Mouse (Mus musculus): Measurements from ENCODE around the gene Akap5. TPM values are rescaled to one million over a fixed set of nuclear protein-coding genes. Genes with fewer than 3 reads are reported as not detected.

Gene Akap5
- total RNA-seq, 4 experiments from 2014 or later = 87.0 to 91.3 (median 88.8) TPM

GRCm38 (mm10) chr12:76310007-76310406 lies 14.7 kb upstream of the Akap5 start:
- no peak for DNase-seq (ENCODE audit: low spot score in 2 of 2)

GRCm38 (mm10) chr12:76310633-76311032 lies 14.1 kb upstream of the Akap5 start:
- DNase-seq (ENCODE audit: low spot score in 2 of 2) = no peak

GRCm38 (mm10) chr12:76311227-76311626 lies 13.5 kb upstream of the Akap5 start:
- no peak for DNase-seq (ENCODE audit: low spot score in 2 of 2)

GRCm38 (mm10) chr12:76311951-76312350 lies 12.7 kb upstream of the Akap5 start:
- no peak for DNase-seq (ENCODE audit: low spot score in 2 of 2)

GRCm38 (mm10) chr12:76318282-76319212 lies 6.1 kb upstream of the Akap5 start:
- DNase-seq (ENCODE audit: low spot score in 2 of 2) = no peak

GRCm38 (mm10) chr12:76326437-76327220 lies 1.9 kb downstream of the Akap5 start:
- peak in 1 of 2 experiments; percentile 62 for DNase-seq (ENCODE audit: low spot score in 2 of 2)

- no peak for DNase-seq (ENCODE audit: low spot score in 2 of 2)
These were observed 4.1 kb downstream of the Akap5 start for GRCm38 (mm10) chr12:76328567-76329354.

GRCm38 (mm10) chr12:76333688-76334087 lies 9.0 kb downstream of the Akap5 start:
- no peak for DNase-seq (ENCODE audit: low spot score in 2 of 2)

- no peak for DNase-seq (ENCODE audit: low spot score in 2 of 2)
These were observed 10.9 kb downstream of the Akap5 start for GRCm38 (mm10) chr12:76335641-76336040.

- no peak for DNase-seq (ENCODE audit: low spot score in 2 of 2)
These were observed 11.6 kb downstream of the Akap5 start for GRCm38 (mm10) chr12:76336111-76336965.

- DNase-seq (ENCODE audit: low spot score in 2 of 2) = peak in 1 of 2 experiments; percentile 57
These were observed 16.4 kb downstream of the Akap5 start for GRCm38 (mm10) chr12:76341080-76341479.

GRCm38 (mm10) chr12:76345759-76346455 lies 21.2 kb downstream of the Akap5 start:
- no peak for DNase-seq (ENCODE audit: low spot score in 2 of 2)

GRCm38 (mm10) chr12:76349680-76350220 lies 25.1 kb downstream of the Akap5 start:
- no peak for DNase-seq (ENCODE audit: low spot score in 2 of 2)

- DNase-seq (ENCODE audit: low spot score in 2 of 2) = no peak
These were observed 36.2 kb downstream of the Akap5 start for GRCm38 (mm10) chr12:76360868-76361267.

GRCm38 (mm10) chr12:76361405-76362302 lies 37.0 kb downstream of the Akap5 start:
- DNase-seq (ENCODE audit: low spot score in 2 of 2) = no peak

GRCm38 (mm10) chr12:76362303-76362676 lies 37.6 kb downstream of the Akap5 start:
- no peak for DNase-seq (ENCODE audit: low spot score in 2 of 2)

- no peak for DNase-seq (ENCODE audit: low spot score in 2 of 2)
These were observed 41.6 kb downstream of the Akap5 start for GRCm38 (mm10) chr12:76366276-76366675.
